Mouse (Mus musculus) hindbrain, embryonic 13.5 days (tissue): ENCODE results near the gene Rps6ka2. TPM values are rescaled to one million over a fixed set of nuclear protein-coding genes. Genes with fewer than 3 reads are reported as not detected.
"Not testable (repeated sequence)": the region's sequence is repeated elsewhere in the genome, so short reads cannot be mapped to it uniquely, and the experiment has no call there.

ENCODE experiments used
- ATAC-seq: fragments of 200-750 bp; cut with Nextera tagmentation; 2 replicates; pipeline ENCODE4 v1.8.0; 2017; ENCODE audit warnings: moderate TSS enrichment; ENCODE audit not compliant: low FRiP score
- H3K27ac ChIP-seq: fragments of 300-500 bp; sonication (generic); 2 replicates; pipeline ENCODE4 v1.5.1; 2015; ENCODE audit warnings: inconsistent platforms, mild to moderate bottlenecking, moderate library complexity
- H3K27me3 ChIP-seq: fragments of 300-500 bp; sonication (generic); 2 replicates; pipeline ENCODE4 v1.6.1; 2015; ENCODE audit warnings: mild to moderate bottlenecking, inconsistent platforms
- H3K36me3 ChIP-seq: fragments of 300-500 bp; sonication (generic); 2 replicates; pipeline ENCODE4 v1.6.1; 2015; ENCODE audit warnings: mild to moderate bottlenecking, inconsistent platforms
- H3K4me1 ChIP-seq: fragments of 300-500 bp; sonication (generic); replicated peaks from 2 replicates; pipeline ENCODE4 v1.6.1; 2015; ENCODE audit warnings: inconsistent platforms
- H3K4me2 ChIP-seq: fragments of 300-500 bp; sonication (generic); 2 replicates; pipeline ENCODE4 v1.6.1; 2015; ENCODE audit warnings: inconsistent platforms, mild to moderate bottlenecking, moderate library complexity
- H3K4me3 ChIP-seq: fragments of 300-500 bp; sonication (generic); 2 replicates; pipeline ENCODE4 v1.5.1; 2015; ENCODE audit warnings: mild to moderate bottlenecking, inconsistent platforms
- H3K9ac ChIP-seq: fragments of 300-500 bp; sonication (generic); 2 replicates; pipeline ENCODE4 v1.6.1; 2015; ENCODE audit warnings: mild to moderate bottlenecking, inconsistent platforms
- H3K9me3 ChIP-seq: fragments of 300-500 bp; sonication (generic); 2 replicates; pipeline ENCODE4 v1.6.1; 2016; ENCODE audit warnings: inconsistent platforms
- WGBS: fragments of 180-500 bp; shearing (Covaris S2); methylation state at CpG from one replicate; pipeline ENCODE4 v1.1.7; 2015; 5-methylcytosine and 5-hydroxymethylcytosine counted together
- polyA plus RNA-seq: library from polyadenylated mRNA; unstranded; fragments of >200 nt; fragmentation: Nextera tagmentation; extraction: Ambion mirVana; gene quantifications from 2 replicates; pipeline ENCODE4 v1.2.1, GENCODE M21; 2015

Rps6ka2 gene
- polyA plus RNA-seq, 1 experiment from 2014 or later = 21.2 TPM

GRCm38 (mm10) chr17:7178196-7178595 lies 8.3 kb downstream of the Rps6ka2 start:
- Histone ChIP-seq H3K36me3 (no peaks in the 10 kb centered on the region), H3K4me3 (no peak overlapping the region), H3K9me3 (no peaks in the 10 kb centered on the region), H3K4me1 (peaks cover 40% of the 10 kb centered on the region), H3K27me3 (no peaks in the 10 kb centered on the region), H3K9ac (no peak overlapping the region), H3K4me2 (no peak overlapping the region), H3K27ac (no peak overlapping the region)
- WGBS = 91% methylated on average over 6 of the region's 6 CpGs
- no peak for ATAC-seq

GRCm38 (mm10) chr17:7182187-7182586 lies 12.3 kb downstream of the Rps6ka2 start:
- no peak overlapping the region for H3K4me2 ChIP-seq
- H3K9me3 ChIP-seq = no peaks in the 10 kb centered on the region
- H3K9ac ChIP-seq = peak overlapping the region; percentile 19; the same call in 1 of the 2 replicates
- ATAC-seq = no peak
- H3K27me3 ChIP-seq = no peaks in the 10 kb centered on the region
- H3K4me1 ChIP-seq = peaks cover 33% of the 10 kb centered on the region
- 0 out of 2 replicates have a peak overlapping the region, but pooled peaks have one; percentile 18 for H3K27ac ChIP-seq
- peaks cover 1% of the 10 kb centered on the region; the same call in 1 of the 2 replicates for H3K36me3 ChIP-seq
- no peak overlapping the region for H3K4me3 ChIP-seq
- 65% methylated on average over 9 of the region's 9 CpGs for WGBS

DNA sequence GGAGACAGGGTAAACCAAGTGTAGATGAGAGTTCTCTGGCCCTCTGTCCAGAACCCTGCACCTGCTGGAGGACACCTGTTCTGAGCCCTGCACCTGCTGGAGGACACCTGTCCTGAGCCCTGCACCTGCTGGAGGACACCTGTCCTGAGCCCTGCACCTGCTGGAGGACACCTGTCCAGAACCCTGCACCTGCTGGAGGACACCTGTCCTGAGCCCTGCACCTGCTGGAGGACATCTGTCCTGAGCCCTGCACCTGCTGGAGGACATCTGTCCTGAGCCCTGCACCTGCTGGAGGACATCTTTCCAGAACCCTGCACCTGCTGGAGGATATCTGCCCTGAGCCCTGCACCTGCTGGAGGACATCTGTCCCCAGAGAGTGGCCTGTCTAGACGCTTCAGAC lies 17.1 kb downstream of the Rps6ka2 start:
- not testable (repeated sequence) for H3K4me3 ChIP-seq, ATAC-seq, H3K4me2 ChIP-seq, H3K36me3 ChIP-seq, H3K9me3 ChIP-seq, H3K9ac ChIP-seq, H3K27me3 ChIP-seq, H3K27ac ChIP-seq
- 85% methylated on average over 1 of the region's 1 CpGs for WGBS
- H3K4me1 ChIP-seq = peaks cover 11% of the 10 kb centered on the region

DNA sequence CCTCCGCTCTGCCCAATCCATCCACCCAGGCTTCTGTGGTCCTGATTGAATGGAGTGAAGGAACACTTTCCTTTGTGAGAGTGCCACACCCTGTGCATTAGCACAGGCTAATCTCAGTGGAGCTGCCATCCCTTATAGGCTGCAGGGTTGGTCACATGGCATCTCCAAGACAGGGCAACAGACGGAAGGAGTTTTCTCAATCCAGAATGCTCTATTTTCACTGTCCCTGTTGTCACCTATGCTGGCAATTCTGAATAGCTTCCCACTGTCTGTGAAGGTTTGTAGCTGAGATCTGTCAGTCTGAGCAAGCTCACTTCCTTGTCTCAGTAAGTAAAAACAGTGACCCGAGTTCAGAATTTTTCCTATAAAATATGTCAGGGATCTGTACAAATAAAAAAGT lies 19.5 kb downstream of the Rps6ka2 start:
- Histone ChIP-seq H3K9ac (no peak overlapping the region), H3K27ac (no peak overlapping the region), H3K27me3 (no peaks in the 10 kb centered on the region), H3K4me3 (no peak overlapping the region), H3K4me2 (no peak overlapping the region), H3K9me3 (no peaks in the 10 kb centered on the region), H3K4me1 (peaks cover 7% of the 10 kb centered on the region), H3K36me3 (peaks cover 4% of the 10 kb centered on the region; the same call in 1 of the 2 replicates)
- 87% methylated on average over 3 of the region's 3 CpGs for WGBS
- no peak for ATAC-seq

DNA sequence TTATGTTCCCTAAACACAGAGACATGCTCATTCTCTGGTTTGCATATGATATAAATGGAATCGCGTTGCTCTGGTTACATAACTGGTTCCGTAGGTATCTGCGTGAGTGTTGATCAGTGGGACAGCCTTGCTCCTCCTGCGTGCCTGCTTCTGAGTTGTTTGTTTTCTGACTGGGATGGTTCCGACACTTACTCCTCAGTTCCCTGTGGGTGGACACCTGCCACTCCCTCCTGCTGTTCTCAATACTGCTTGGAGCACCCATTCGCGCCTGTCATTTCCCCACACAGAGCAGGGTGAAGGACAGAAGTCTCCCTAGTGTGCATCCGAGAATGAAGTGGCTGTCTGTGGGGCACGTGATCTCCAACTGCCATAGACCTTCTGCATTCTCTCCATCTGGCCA lies 20.1 kb downstream of the Rps6ka2 start:
- no peak overlapping the region for H3K27ac ChIP-seq
- peaks cover 4% of the 10 kb centered on the region; the same call in 1 of the 2 replicates for H3K36me3 ChIP-seq
- H3K4me2 ChIP-seq = no peak overlapping the region
- WGBS = 86% methylated on average over 10 of the region's 10 CpGs
- H3K4me1 ChIP-seq = peaks cover 1% of the 10 kb centered on the region; the same call in 1 of the 2 replicates
- no peak overlapping the region for H3K9ac ChIP-seq
- no peaks in the 10 kb centered on the region for H3K27me3 ChIP-seq
- no peak for ATAC-seq
- no peak overlapping the region for H3K4me3 ChIP-seq
- no peaks in the 10 kb centered on the region for H3K9me3 ChIP-seq

- H3K4me2 ChIP-seq = no peak overlapping the region
- WGBS = 91% methylated on average over 7 of the region's 7 CpGs
- H3K9ac ChIP-seq = no peak overlapping the region
- no peaks in the 10 kb centered on the region for H3K27me3 ChIP-seq
- H3K4me1 ChIP-seq = peaks cover 21% of the 10 kb centered on the region
- H3K27ac ChIP-seq = no peak overlapping the region
- no peaks in the 10 kb centered on the region for H3K9me3 ChIP-seq
- ATAC-seq = no peak
- no peak overlapping the region for H3K4me3 ChIP-seq
- H3K36me3 ChIP-seq = no peaks in the 10 kb centered on the region
Observed at GRCm38 (mm10) chr17:7194140-7194840, 24.4 kb downstream of the Rps6ka2 start.

DNA sequence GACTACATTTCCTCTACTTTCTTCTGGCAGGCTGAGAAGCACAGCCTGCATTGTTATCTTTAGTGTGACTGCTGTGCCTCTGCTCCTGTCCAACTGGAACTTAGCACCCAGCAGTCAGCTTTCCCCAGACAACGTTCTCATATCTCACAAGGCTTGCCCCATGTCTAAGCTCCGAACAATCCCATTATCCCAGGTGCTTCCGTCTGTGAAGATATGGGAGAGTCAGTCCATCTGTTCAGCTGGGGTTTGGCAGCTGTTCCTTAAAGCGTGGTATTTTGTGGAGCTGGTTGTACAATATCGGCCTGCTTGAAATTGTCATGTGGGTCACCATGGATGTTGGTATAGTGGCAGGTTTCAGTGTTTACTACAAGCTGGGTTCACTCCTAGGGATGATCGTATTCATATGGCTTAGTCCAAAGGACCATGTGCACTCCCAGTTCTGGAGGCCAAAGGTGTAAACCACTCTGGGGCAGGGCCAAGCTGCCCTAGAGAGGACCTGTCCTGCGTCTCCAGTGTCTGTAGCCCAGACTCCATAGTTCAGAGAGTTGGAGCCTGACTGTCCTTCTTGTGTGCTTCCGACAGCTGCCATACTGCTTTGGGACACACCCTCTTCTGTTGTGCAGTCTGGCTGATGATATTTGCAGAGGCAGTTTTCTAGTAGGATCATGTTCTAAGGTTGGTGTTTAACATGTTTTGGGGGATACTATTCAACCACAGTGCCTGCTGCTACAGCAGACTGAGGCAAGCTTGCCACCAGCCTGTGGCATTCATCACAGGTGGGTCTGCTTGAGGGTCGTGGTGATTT lies 27.4 kb downstream of the Rps6ka2 start:
- H3K27me3 ChIP-seq = no peaks in the 10 kb centered on the region

GRCm38 (mm10) chr17:7204771-7205406 lies 35.0 kb downstream of the Rps6ka2 start:
- Histone ChIP-seq H3K9ac (no peak overlapping the region), H3K4me1 (peaks cover 26% of the 10 kb centered on the region), H3K4me2 (no peak overlapping the region), H3K9me3 (no peaks in the 10 kb centered on the region), H3K36me3 (no peaks in the 10 kb centered on the region; the same call in 1 of the 2 replicates), H3K27ac (0 out of 2 replicates have a peak overlapping the region, but pooled peaks have one; percentile 24), H3K4me3 (no peak overlapping the region), H3K27me3 (no peaks in the 10 kb centered on the region)
- 50% methylated on average over 11 of the region's 11 CpGs for WGBS
- no peak for ATAC-seq

More for the DNA sequence above, 27.4 kb downstream of the Rps6ka2 start:
- peaks cover 21% of the 10 kb centered on the region for H3K4me1 ChIP-seq
- H3K27ac ChIP-seq = no peak overlapping the region
- H3K9ac ChIP-seq = no peak overlapping the region; the same call in 1 of the 2 replicates
- H3K36me3 ChIP-seq = no peaks in the 10 kb centered on the region; the same call in 1 of the 2 replicates
- WGBS = 70% methylated on average over 9 of the region's 9 CpGs
- no peak overlapping the region for H3K4me3 ChIP-seq
- H3K4me2 ChIP-seq = no peak overlapping the region
- H3K9me3 ChIP-seq = no peaks in the 10 kb centered on the region
- no peak for ATAC-seq

DNA sequence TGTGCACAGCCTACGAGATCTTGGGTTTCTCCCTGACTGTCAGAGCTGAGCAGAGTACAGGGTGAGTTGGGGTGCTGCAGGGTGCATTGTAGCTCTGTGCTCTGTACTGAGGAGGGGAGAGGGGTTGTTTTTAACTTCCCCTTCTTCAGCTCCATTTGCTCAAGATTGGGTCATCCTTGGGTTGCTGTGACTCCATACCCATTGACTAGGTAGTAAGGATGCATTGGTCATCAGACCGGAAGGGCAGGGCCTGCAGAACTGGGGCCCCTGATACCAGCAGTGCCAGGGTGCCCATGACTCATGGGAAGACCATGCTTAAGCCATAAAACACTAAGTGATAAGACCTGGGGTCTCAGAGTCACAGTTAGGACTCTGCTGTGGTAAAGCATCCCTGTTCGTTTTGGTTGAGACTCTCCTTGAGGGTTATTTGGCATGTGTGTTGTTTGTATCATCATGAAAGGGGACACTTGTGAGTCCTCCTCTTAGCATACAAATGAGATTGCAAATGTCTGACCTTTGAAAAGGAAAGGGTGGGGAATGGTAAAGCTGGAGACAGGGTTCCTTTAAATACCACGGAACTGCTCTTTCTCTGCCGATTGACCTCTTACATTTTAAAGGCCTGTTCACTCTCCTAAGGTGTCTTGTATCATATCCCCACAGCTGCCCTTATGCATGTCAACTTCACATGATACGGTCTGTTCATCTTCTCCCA lies 36.7 kb downstream of the Rps6ka2 start:
- H3K27me3 ChIP-seq = no peaks in the 10 kb centered on the region
- H3K4me3 ChIP-seq = no peak overlapping the region
- no peak overlapping the region for H3K9ac ChIP-seq
- H3K9me3 ChIP-seq = no peaks in the 10 kb centered on the region
- H3K27ac ChIP-seq = no peak overlapping the region
- no peak overlapping the region for H3K4me2 ChIP-seq
- WGBS = 71% methylated on average over 6 of the region's 6 CpGs
- H3K36me3 ChIP-seq = no peaks in the 10 kb centered on the region
- ATAC-seq = no peak
- peaks cover 32% of the 10 kb centered on the region for H3K4me1 ChIP-seq

GRCm38 (mm10) chr17:7210648-7211047 lies 40.7 kb downstream of the Rps6ka2 start:
- Histone ChIP-seq H3K4me1 (peaks cover 36% of the 10 kb centered on the region), H3K9me3 (no peaks in the 10 kb centered on the region), H3K4me3 (no peak overlapping the region), H3K27me3 (no peaks in the 10 kb centered on the region), H3K36me3 (no peaks in the 10 kb centered on the region), H3K4me2 (no peak overlapping the region), H3K9ac (no peak overlapping the region), H3K27ac (peak overlapping the region; percentile 32; the same call in 1 of the 2 replicates)
- ATAC-seq = no peak
- WGBS = 32% methylated on average over 11 of the region's 11 CpGs

DNA sequence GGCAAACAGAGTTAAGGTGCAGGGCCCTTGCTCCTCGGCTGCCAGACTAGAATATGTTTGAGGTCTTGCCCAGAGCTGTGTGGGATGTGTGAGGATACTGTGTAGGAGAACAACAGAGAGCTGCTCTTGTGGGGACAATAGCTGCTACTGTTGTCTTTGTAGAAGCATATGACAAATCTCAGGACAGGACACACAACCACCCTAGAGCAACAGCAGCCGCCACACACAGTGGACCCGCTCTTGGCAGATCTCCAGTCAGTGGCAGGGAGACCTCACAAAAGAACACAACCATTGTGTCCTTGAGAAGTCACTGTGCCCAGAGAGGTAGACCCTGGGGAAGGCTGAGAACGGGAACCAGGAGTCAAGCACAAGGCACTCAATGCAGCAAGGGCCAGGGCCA lies 42.0 kb downstream of the Rps6ka2 start:
- WGBS = 69% methylated on average over 4 of the region's 4 CpGs
- Histone ChIP-seq H3K36me3 (no peaks in the 10 kb centered on the region), H3K4me3 (no peak overlapping the region), H3K27me3 (no peaks in the 10 kb centered on the region), H3K9me3 (no peaks in the 10 kb centered on the region), H3K27ac (no peak overlapping the region), H3K4me2 (no peak overlapping the region), H3K4me1 (peaks cover 30% of the 10 kb centered on the region), H3K9ac (no peak overlapping the region)
- ATAC-seq = no peak

- Histone ChIP-seq H3K4me3 (no peak overlapping the region), H3K9me3 (no peaks in the 10 kb centered on the region), H3K9ac (no peak overlapping the region), H3K4me2 (no peak overlapping the region), H3K36me3 (no peaks in the 10 kb centered on the region), H3K27ac (no peak overlapping the region), H3K27me3 (no peaks in the 10 kb centered on the region), H3K4me1 (peaks cover 41% of the 10 kb centered on the region)
- 89% methylated on average over 2 of the region's 2 CpGs for WGBS
- ATAC-seq = no peak
Observed at GRCm38 (mm10) chr17:7213214-7213613, 43.3 kb downstream of the Rps6ka2 start.
